Mouse (Mus musculus) forebrain, postnatal 0 days (tissue): ENCODE results near the gene Mzf1. TPM values are rescaled to one million over a fixed set of nuclear protein-coding genes. Genes with fewer than 3 reads are reported as not detected.

Source experiments
- ATAC-seq: fragments of 200-750 bp; cut with Nextera tagmentation; 2 replicates; pipeline ENCODE4 v1.8.0; 2017; ENCODE audit warnings: mild to moderate bottlenecking, moderate library complexity
- DNase-seq: peaks from one replicate; pipeline ENCODE4 v3.0.0-alpha.2; 2015
- H3K27ac ChIP-seq: fragments of 300-500 bp; sonication (generic); 2 replicates; pipeline ENCODE4 v1.5.1; 2014; ENCODE audit warnings: low read depth, mild to moderate bottlenecking, antibody characterized with exemption, low read length, moderate library complexity, mixed read lengths
- H3K27me3 ChIP-seq: fragments of 300-500 bp; sonication (generic); 2 replicates; pipeline ENCODE4 v1.6.1; 2014; ENCODE audit warnings: mild to moderate bottlenecking, low read length, mixed read lengths; ENCODE audit not compliant: insufficient read depth
- H3K36me3 ChIP-seq: fragments of 300-500 bp; sonication (generic); 2 replicates; pipeline ENCODE4 v1.6.1; 2014; ENCODE audit warnings: mild to moderate bottlenecking, moderate library complexity; ENCODE audit not compliant: insufficient read depth
- H3K4me1 ChIP-seq: fragments of 300-500 bp; sonication (generic); 2 replicates; pipeline ENCODE4 v1.6.1; 2014; ENCODE audit warnings: antibody characterized with exemption; ENCODE audit not compliant: insufficient read depth
- H3K4me2 ChIP-seq: fragments of 300-500 bp; sonication (generic); 2 replicates; pipeline ENCODE4 v1.6.1; 2014; ENCODE audit warnings: low read depth, mild to moderate bottlenecking, moderate library complexity
- H3K4me3 ChIP-seq: fragments of 300-500 bp; sonication (generic); 2 replicates; pipeline ENCODE4 v1.5.1; 2014; ENCODE audit warnings: low read depth, low read length, mixed read lengths
- H3K9ac ChIP-seq: fragments of 300-500 bp; sonication (generic); 2 replicates; pipeline ENCODE4 v1.6.1; 2014; ENCODE audit warnings: mild to moderate bottlenecking
- H3K9me3 ChIP-seq: fragments of 300-500 bp; sonication (generic); 2 replicates; pipeline ENCODE4 v1.6.1; 2016; ENCODE audit warnings: low read length
- CTCF ChIP-seq: sonication (generic); IDR thresholded peaks from 2 replicates; pipeline ENCODE4 v1.5.1; 2016; ENCODE audit warnings: antibody characterized with exemption, control low read depth, low read depth
- WGBS: fragments of 180-500 bp; shearing (Covaris S2); extraction: QIAGEN DNeasy Blood & Tissue Kit; methylation state at CpG from one replicate; pipeline ENCODE4 v1.1.7; 2014; 5-methylcytosine and 5-hydroxymethylcytosine counted together
- polyA plus RNA-seq: library from polyadenylated mRNA; unstranded; fragments of >200 nt; fragmentation: Nextera tagmentation; extraction: Ambion mirVana; gene quantifications from 2 replicates; pipeline ENCODE4 v1.2.1, GENCODE M21; 2015
- total RNA-seq: library from RNA; depleted of rRNA; stranded (reverse); fragments of >200 nt; gene quantifications from 2 replicates; pipeline ENCODE4 v1.2.3, GENCODE M21; 2014

Gene Mzf1
- total and polyA plus RNA-seq, 2 experiments from 2014 or later: 12.9 to 15.1 TPM

DNA sequence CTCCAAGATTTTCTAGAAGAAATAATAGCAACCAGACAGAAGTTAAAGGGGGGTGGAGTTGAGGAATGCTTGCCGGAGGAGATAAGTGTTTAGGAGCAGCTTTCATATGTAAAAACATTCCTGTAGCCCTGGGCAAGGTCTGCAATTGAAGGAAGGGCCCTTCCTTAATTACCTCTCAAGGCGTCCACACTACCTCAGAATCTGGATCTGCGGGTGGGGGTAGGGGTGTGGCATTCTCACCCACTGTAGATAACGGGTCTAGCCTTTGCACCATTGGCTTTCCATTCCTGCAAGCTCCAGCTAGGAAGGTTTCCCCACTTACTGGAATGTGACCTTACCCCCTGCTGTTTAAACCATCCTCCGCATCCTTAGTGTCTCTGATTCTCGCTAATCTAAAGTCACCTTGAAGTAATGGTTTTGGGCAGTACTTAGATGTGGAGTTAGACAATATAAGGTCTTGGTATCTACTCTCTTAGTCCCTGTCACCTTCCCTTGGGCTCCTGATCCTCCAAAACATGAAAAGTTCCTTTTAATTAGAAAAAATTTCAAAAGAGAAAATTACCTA is 40.2 kb downstream of the Mzf1 start:
- Histone ChIP-seq H3K27ac (no peak overlapping the region), H3K27me3 (no peaks in the 10 kb centered on the region), H3K36me3 (no peaks in the 10 kb centered on the region), H3K9me3 (no peaks in the 10 kb centered on the region), H3K9ac (no peak overlapping the region), H3K4me1 (0 out of 2 replicates have a peak, but pooled peaks cover 6% of the 10 kb centered on the region), H3K4me2 (no peak overlapping the region), H3K4me3 (no peak overlapping the region)
- no peak for TF ChIP-seq CTCF
- 40% methylated on average over 6 of the region's 6 CpGs for WGBS
- no peak for DNase-seq
- ATAC-seq: no peak

DNA sequence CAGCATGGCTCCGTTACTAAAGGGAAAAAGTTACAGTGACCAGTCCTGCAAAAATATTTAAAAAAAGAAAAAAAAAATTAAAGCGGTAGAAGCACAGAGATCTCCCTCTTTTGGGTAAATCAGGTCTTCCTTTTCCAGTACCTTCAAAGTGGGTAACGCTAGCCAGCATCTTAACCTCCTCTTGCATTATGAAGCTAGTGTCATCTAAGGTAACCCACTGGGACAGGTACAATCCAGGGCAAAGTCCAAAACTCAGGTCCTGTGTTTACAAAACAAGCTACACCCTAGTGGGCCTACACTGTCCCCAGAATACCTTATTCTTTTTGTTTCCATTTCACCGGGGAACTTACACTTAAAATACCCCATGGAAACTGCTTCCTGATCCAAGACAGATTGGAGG is 40.9 kb downstream of the Mzf1 start:
- Histone ChIP-seq H3K4me1 (0 out of 2 replicates have a peak, but pooled peaks cover 6% of the 10 kb centered on the region), H3K4me3 (no peak overlapping the region), H3K9me3 (no peaks in the 10 kb centered on the region), H3K9ac (no peak overlapping the region), H3K4me2 (no peak overlapping the region), H3K27me3 (no peaks in the 10 kb centered on the region), H3K36me3 (no peaks in the 10 kb centered on the region), H3K27ac (no peak overlapping the region)
- 67% methylated on average over 4 of the region's 4 CpGs for WGBS
- DNase-seq (no peak), ATAC-seq (no peak)
- TF ChIP-seq CTCF: no peak

DNA sequence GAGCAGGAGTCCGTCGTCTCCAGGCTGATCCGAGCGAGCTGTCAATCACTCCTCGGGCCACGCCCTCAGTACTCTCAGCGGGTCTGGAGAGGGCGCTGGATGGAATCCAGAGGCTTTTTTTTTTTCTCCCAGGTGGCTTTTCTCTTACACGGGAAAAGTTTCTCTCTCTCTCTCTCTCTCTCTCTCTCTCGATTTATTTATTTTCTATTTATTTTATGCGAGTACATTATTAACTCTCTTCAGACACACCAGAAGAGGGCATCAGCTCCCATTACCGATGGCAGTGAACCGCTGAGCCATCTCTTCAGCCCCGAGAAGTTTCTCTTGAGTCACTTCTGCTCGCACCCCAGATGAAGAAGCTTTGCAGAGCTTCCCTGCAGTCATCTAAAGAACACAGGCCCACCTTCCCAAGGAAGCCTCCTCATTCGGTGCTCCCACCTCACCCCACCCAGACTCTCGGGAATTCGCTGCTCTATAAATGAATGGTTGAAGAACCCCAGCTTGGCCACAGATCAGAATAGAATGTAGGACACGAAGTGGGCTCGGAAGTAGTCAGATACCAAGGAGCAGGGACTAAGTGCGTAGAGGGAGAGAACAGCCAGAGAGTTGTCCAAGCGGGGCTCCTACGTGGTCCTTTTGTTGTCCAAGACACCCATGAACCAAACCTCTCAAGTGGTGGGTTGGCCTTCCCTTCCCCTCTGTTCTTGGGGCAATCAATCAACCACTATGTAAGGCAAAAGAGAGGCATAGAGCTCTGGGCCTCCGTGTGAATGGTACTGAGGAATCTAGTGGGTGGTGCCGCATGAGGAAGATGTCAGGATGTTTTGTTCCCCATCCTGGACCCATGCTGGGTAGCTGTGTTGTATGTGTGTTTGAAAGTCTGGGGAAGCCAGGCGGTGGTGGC is 44.3 kb downstream of the Mzf1 start, which contains the start of gene Zbtb45:
Gene Zbtb45, minus strand, starts transcription at position 30 of the 904 bp plus-strand sequence.
- peaks cover 25% of the 10 kb centered on the region for H3K36me3 ChIP-seq
- peak within 1 kb of the TSS; percentile 79 for H3K4me3 ChIP-seq
- no peak for ATAC-seq
- peak within 1 kb of the TSS; percentile 86 for H3K9ac ChIP-seq
- no peak for DNase-seq
- no peak for TF ChIP-seq CTCF
- no peaks in the 10 kb centered on the region for H3K27me3 ChIP-seq
- peak within 1 kb of the TSS; percentile 95 for H3K27ac ChIP-seq
- H3K4me1 ChIP-seq: 0 out of 2 replicates have a peak, but pooled peaks cover 6% of the 10 kb centered on the region
- H3K4me2 ChIP-seq: peak within 1 kb of the TSS; percentile 74
- no peaks in the 10 kb centered on the region for H3K9me3 ChIP-seq
- 10% methylated on average over 26 of the region's 26 CpGs for WGBS

DNA sequence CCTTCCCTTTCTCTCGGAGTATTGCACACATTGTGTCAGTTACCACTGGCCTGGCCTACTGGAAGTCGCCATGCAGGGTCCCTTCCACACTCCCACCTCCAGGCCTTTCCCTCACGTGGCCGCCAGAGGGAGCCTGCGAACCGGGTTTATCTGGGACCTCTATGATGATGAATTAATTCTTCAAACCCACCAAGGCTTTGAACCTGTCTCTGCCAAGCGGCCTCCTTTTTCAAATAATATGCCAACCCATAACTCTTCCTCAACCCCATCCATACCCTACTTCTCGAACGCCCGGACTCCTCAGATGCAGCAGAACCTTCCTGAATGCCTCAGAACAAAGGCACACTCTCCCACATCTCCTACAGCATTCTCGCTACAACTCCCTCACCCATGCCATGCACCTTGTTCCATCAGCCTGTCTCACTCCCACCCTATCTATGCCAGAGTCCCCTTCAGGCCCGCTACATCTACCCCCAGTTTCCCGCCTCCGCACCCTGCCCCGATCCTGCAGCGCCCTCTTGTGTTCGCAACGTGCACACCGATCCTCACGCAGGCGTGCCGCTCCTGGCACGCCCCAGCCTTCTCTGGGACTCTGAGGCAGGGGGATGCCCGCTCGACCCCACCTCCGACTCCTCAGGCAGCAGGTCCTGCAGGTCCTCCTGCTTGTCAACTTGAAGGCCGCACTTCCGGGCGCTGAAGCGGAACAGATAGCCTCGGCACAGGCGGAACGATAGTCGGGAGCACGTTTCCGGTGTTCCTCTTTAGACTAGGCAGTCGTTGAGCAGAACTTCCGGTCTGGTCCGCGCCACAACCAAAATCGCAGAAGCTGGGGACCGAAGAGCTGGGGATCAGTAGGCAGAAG is 45.2 kb downstream of the Mzf1 start:
- H3K4me1 ChIP-seq: 0 out of 2 replicates have a peak, but pooled peaks cover 6% of the 10 kb centered on the region
- peak overlapping the region; percentile 86 for H3K9ac ChIP-seq
- H3K9me3 ChIP-seq: no peaks in the 10 kb centered on the region
- under 1% methylated on average over 42 of the region's 42 CpGs for WGBS
- TF ChIP-seq CTCF: peak; percentile 89
- H3K36me3 ChIP-seq: peaks cover 32% of the 10 kb centered on the region
- H3K4me3 ChIP-seq: peak overlapping the region; percentile 79
- H3K27ac ChIP-seq: peak overlapping the region; percentile 95
- no peaks in the 10 kb centered on the region for H3K27me3 ChIP-seq
- peak overlapping the region; percentile 74 for H3K4me2 ChIP-seq
- DNase-seq (peak; percentile 97), ATAC-seq (peak; percentile 93)

DNA sequence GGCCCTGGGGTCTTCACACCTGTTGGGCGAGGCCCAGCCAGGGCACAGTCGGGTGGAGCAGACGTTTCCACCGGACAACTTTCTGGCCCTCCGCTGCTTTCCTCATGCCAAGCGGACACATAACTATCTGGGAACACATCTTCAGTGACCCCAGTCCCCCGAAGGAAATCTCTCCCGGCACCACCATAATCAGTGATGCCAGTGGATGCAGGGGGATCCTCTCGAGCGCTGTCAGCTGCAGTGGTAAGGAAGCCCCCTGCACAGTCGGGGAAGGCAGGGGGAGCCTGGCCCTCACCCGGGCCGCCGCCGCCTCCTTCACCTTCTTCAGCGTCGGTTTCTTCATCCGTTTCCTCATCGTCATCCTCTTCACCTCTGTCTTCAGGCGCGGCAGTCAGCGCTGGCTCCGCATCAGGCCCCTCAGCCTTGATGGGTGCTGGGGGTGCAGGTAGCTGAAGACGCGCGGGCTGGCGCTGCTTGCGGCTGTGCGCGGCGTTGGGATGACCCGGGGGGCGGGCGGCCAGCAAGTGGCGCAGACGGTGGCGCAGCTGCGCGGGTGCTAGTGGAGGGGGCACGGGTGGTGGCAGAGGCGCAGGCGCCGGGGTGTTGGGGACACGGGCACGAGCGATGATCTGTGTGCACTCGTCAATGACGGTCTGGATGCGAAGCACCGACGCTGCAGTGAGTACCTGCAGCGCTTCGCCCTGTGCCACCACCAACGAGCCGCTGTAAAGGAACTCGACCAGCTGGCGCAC is 47.0 kb downstream of the Mzf1 start:
- 51% methylated on average over 53 of the region's 57 CpGs for WGBS
- H3K4me2 ChIP-seq: no peak overlapping the region
- H3K9ac ChIP-seq: 0 out of 2 replicates have a peak overlapping the region, but pooled peaks have one; percentile 18
- no peak for TF ChIP-seq CTCF
- H3K27ac ChIP-seq: no peak overlapping the region
- no peak overlapping the region for H3K4me3 ChIP-seq
- no peaks in the 10 kb centered on the region for H3K9me3 ChIP-seq
- DNase-seq: no peak
- H3K4me1 ChIP-seq: 0 out of 2 replicates have a peak, but pooled peaks cover 6% of the 10 kb centered on the region
- no peaks in the 10 kb centered on the region for H3K27me3 ChIP-seq
- H3K36me3 ChIP-seq: peaks cover 35% of the 10 kb centered on the region
- no peak for ATAC-seq

DNA sequence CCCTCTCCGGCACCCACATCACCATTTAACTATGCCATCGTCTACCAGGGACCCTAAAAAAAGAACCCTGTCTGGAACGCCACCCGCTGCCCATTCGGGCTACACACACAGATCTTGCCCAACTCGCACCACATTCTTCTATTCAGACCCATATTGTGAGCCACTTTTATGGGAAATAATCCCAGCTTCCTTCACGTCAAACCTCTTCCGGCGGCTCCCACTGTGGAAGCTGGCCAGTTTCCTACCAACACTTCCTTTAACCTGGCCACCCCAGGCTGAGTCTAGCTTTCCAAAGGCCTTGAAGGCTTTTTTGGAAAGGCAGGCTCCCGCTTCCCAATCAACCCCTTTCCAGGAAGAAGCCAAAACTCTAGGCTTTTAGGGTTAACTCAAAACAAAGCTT is 48.0 kb downstream of the Mzf1 start:
- 87% methylated on average over 10 of the region's 10 CpGs for WGBS
- H3K9ac ChIP-seq: no peak overlapping the region

More for the DNA sequence above, 48.0 kb downstream of the Mzf1 start:
- ATAC-seq (no peak), DNase-seq (no peak)
- Histone ChIP-seq H3K4me2 (no peak overlapping the region), H3K4me3 (no peak overlapping the region), H3K27me3 (no peaks in the 10 kb centered on the region), H3K27ac (no peak overlapping the region), H3K9me3 (no peaks in the 10 kb centered on the region), H3K36me3 (peaks cover 35% of the 10 kb centered on the region), H3K4me1 (0 out of 2 replicates have a peak, but pooled peaks cover 6% of the 10 kb centered on the region)
- no peak for TF ChIP-seq CTCF
